Mouse (Mus musculus): ENCODE data around the gene Hagh. TPM values are rescaled to one million over a fixed set of nuclear protein-coding genes. Genes with fewer than 3 reads are reported as not detected.

Gene Hagh
- polyA plus RNA-seq, 1 experiment from 2014 or later: 86.9 TPM

DNA sequence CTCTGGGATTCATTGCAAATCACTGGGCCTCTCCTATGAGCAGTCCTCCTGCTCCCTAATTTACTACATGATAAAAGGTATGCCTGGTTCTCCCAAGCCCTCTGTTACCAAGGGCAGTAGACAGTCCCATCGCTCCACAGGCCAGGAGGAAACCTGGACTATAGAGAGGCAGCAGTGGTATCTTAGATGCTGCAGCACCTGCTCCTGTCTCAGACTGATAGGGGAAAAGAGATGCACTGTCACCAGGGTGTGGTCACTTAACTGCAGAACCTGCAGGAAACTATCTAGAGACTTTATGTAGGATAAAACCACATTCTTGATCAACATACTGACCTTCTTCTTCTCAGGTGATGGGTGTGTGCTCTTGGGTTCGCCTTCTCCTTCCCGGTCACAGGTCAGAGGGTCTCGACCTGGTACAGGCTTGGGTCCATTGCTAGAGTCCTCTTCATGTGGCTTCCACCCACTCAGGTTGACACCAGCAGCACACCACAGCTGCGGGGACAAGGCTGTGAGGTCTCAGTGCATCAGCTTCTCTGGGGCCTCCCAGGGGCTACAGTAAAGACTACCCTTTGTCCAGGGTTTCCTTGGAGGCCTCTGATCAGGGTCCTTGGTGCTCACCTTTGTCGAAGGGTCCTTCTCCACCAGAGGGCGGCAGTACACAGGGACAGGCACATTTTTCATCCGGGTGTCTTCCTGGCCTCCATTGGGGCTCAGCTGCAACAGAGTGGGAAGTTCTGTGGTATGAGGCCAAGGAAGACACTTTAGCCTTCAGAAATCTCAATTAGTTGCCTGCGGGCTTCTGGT lies 62.9 kb downstream of the Hagh start:
- no peaks in the 10 kb centered on the region for H3K9me3 ChIP-seq (ENCODE audit: control insufficient read depth, low read length)
- ATAC-seq: no peak
- WGBS: 66% methylated on average over 9 of the region's 9 CpGs

GRCm38 (mm10) chr17:24903767-24904166 lies 63.8 kb downstream of the Hagh start:
- no peaks in the 10 kb centered on the region for H3K4me1 ChIP-seq (ENCODE audit: control insufficient read depth, insufficient read depth, low read depth, low read length)
- H3K9ac ChIP-seq (ENCODE audit: low read depth, low read length): no peak overlapping the region
- no peak overlapping the region for H3K4me3 ChIP-seq (ENCODE audit: low read length)
- H3K27me3 ChIP-seq (replicated peaks; ENCODE audit: control insufficient read depth, insufficient read depth, low read length): no peaks in the 10 kb centered on the region
- ATAC-seq: no peak
- H3K36me3 ChIP-seq (ENCODE audit: control insufficient read depth, insufficient read depth, low read length): peaks cover 88% of the 10 kb centered on the region
- whole genome bisulfite sequencing: 89% methylated on average over 9 of the region's 9 CpGs
- no peak overlapping the region for H3K4me2 ChIP-seq (ENCODE audit: low read length)
- H3K9me3 ChIP-seq (ENCODE audit: control insufficient read depth, low read length): no peaks in the 10 kb centered on the region
- H3K27ac ChIP-seq (ENCODE audit: low read depth, low read length): no peak overlapping the region

More for the DNA sequence above, 62.9 kb downstream of the Hagh start:
- no peaks in the 10 kb centered on the region for H3K27me3 ChIP-seq (replicated peaks; ENCODE audit: control insufficient read depth, insufficient read depth, low read length)
- no peak overlapping the region for H3K4me3 ChIP-seq (ENCODE audit: low read length)
- no peak overlapping the region for H3K9ac ChIP-seq (ENCODE audit: low read depth, low read length)
- H3K27ac ChIP-seq (ENCODE audit: low read depth, low read length): no peak overlapping the region
- peaks cover 87% of the 10 kb centered on the region for H3K36me3 ChIP-seq (ENCODE audit: control insufficient read depth, insufficient read depth, low read length)
- no peak overlapping the region for H3K4me2 ChIP-seq (ENCODE audit: low read length)
- peaks cover 6% of the 10 kb centered on the region for H3K4me1 ChIP-seq (ENCODE audit: control insufficient read depth, insufficient read depth, low read depth, low read length)

- Histone ChIP-seq H3K36me3 (ENCODE audit: control insufficient read depth, insufficient read depth, low read length) (peaks cover 81% of the 10 kb centered on the region), H3K4me1 (ENCODE audit: control insufficient read depth, insufficient read depth, low read depth, low read length) (no peaks in the 10 kb centered on the region), H3K4me2 (ENCODE audit: low read length) (no peak overlapping the region), H3K27me3 (replicated peaks; ENCODE audit: control insufficient read depth, insufficient read depth, low read length) (no peaks in the 10 kb centered on the region), H3K4me3 (ENCODE audit: low read length) (no peak overlapping the region), H3K9me3 (ENCODE audit: control insufficient read depth, low read length) (no peaks in the 10 kb centered on the region), H3K9ac (ENCODE audit: low read depth, low read length) (no peak overlapping the region), H3K27ac (ENCODE audit: low read depth, low read length) (no peak overlapping the region)
- no peak for ATAC-seq
- WGBS: 96% methylated on average over 2 of the region's 2 CpGs
Observed at GRCm38 (mm10) chr17:24907591-24907990, 67.6 kb downstream of the Hagh start.

DNA sequence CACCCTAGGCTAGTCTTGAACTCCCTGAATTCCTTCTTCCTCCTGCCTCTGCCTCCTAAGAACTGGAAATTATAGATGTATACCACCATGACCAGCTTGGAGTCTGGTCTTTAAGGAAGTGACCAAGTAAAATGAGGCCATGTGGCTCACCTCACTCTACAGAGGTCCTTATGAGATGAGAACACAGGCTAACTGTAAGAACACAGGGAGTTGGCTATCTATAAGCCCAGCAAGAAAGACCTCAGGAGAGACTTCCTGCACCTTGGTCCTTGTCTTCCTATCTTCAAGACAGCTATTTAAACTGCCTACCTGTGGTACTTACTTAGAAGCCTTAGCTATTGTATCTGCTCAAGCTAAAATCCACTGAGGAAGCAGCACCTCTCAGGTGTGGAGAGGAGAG lies 74.0 kb downstream of the Hagh start:
- no peak overlapping the region for H3K4me2 ChIP-seq (ENCODE audit: low read length)
- H3K36me3 ChIP-seq (ENCODE audit: control insufficient read depth, insufficient read depth, low read length): peaks cover 77% of the 10 kb centered on the region
- H3K4me3 ChIP-seq (ENCODE audit: low read length): no peak overlapping the region
- ATAC-seq: no peak
- H3K9me3 ChIP-seq (ENCODE audit: control insufficient read depth, low read length): no peaks in the 10 kb centered on the region
- H3K27me3 ChIP-seq (replicated peaks; ENCODE audit: control insufficient read depth, insufficient read depth, low read length): no peaks in the 10 kb centered on the region
- no peak overlapping the region for H3K9ac ChIP-seq (ENCODE audit: low read depth, low read length)
- no peaks in the 10 kb centered on the region for H3K4me1 ChIP-seq (ENCODE audit: control insufficient read depth, insufficient read depth, low read depth, low read length)
- no peak overlapping the region for H3K27ac ChIP-seq (ENCODE audit: low read depth, low read length)

Other genes with a start within 250 kb of the Hagh start
- 65.8 and 80.9 TPM in 2 replicates for gene Tsc2, start 207.5 kb upstream of the Hagh start, polyA plus RNA-seq (2015; fragmentation: Nextera tagmentation; extraction: Ambion mirVana)
- gene Nthl1, start 207.5 kb upstream of the Hagh start, polyA plus RNA-seq (2015; fragmentation: Nextera tagmentation; extraction: Ambion mirVana): 9.6 and 9.9 TPM in 2 replicates
- 60.8 TPM in 2 replicates for gene Slc9a3r2, start 189.8 kb upstream of the Hagh start, polyA plus RNA-seq (2015; fragmentation: Nextera tagmentation; extraction: Ambion mirVana)
- 0.54 and 0.75 TPM in 2 replicates for gene Npw, start 181.7 kb upstream of the Hagh start, polyA plus RNA-seq (2015; fragmentation: Nextera tagmentation; extraction: Ambion mirVana)
- gene Zfp598, start 170.5 kb upstream of the Hagh start, polyA plus RNA-seq (2015; fragmentation: Nextera tagmentation; extraction: Ambion mirVana): 10.8 and 18.7 TPM in 2 replicates
- gene Syngr3, start 150.2 kb upstream of the Hagh start, polyA plus RNA-seq (2015; fragmentation: Nextera tagmentation; extraction: Ambion mirVana): 272 and 319 TPM in 2 replicates
- gene Gfer, start 144.0 kb upstream of the Hagh start, polyA plus RNA-seq (2015; fragmentation: Nextera tagmentation; extraction: Ambion mirVana): 35.4 and 37.3 TPM in 2 replicates
- 1.7 and 2.3 TPM in 2 replicates for gene Noxo1, start 143.9 kb upstream of the Hagh start, polyA plus RNA-seq (2015; fragmentation: Nextera tagmentation; extraction: Ambion mirVana)
- 62.4 and 69.9 TPM in 2 replicates for gene Tbl3, start 132.5 kb upstream of the Hagh start, polyA plus RNA-seq (2015; fragmentation: Nextera tagmentation; extraction: Ambion mirVana)
- not detected in 2 replicates for gene Rnf151, start 122.1 kb upstream of the Hagh start, polyA plus RNA-seq (2015; fragmentation: Nextera tagmentation; extraction: Ambion mirVana)
- gene Rps2, start 122.0 kb upstream of the Hagh start, polyA plus RNA-seq (2015; fragmentation: Nextera tagmentation; extraction: Ambion mirVana): 732 and 739 TPM in 2 replicates
- gene Ndufb10, start 115.7 kb upstream of the Hagh start, polyA plus RNA-seq (2015; fragmentation: Nextera tagmentation; extraction: Ambion mirVana): 271 and 307 TPM in 2 replicates
- 0.25 TPM in 1 of 2 replicates, not detected in the other for gene Rpl3l, start 112.3 kb upstream of the Hagh start, polyA plus RNA-seq (2015; fragmentation: Nextera tagmentation; extraction: Ambion mirVana)
- 17.5 and 18.9 TPM in 2 replicates for gene Msrb1, start 103.5 kb upstream of the Hagh start, polyA plus RNA-seq (2015; fragmentation: Nextera tagmentation; extraction: Ambion mirVana)
- gene Hs3st6, start 87.2 kb upstream of the Hagh start, polyA plus RNA-seq (2015; fragmentation: Nextera tagmentation; extraction: Ambion mirVana): 0.23 and 0.32 TPM in 2 replicates
- gene Meiob, start 35.9 kb upstream of the Hagh start, polyA plus RNA-seq (2015; fragmentation: Nextera tagmentation; extraction: Ambion mirVana): not detected in 2 replicates
- gene Fahd1, start 10.2 kb downstream of the Hagh start, polyA plus RNA-seq (2015; fragmentation: Nextera tagmentation; extraction: Ambion mirVana): 23.1 and 28.8 TPM in 2 replicates
- 0.15 TPM in 1 of 2 replicates, not detected in the other for gene Igfals, start 25.9 kb downstream of the Hagh start, polyA plus RNA-seq (2015; fragmentation: Nextera tagmentation; extraction: Ambion mirVana)
- gene Nubp2, start 46.2 kb downstream of the Hagh start, polyA plus RNA-seq (2015; fragmentation: Nextera tagmentation; extraction: Ambion mirVana): 64.1 and 65.7 TPM in 2 replicates
- gene Spsb3, start 46.5 kb downstream of the Hagh start, polyA plus RNA-seq (2015; fragmentation: Nextera tagmentation; extraction: Ambion mirVana): 88.2 and 90.4 TPM in 2 replicates
- 30.1 and 30.2 TPM in 2 replicates for gene Eme2, start 54.9 kb downstream of the Hagh start, polyA plus RNA-seq (2015; fragmentation: Nextera tagmentation; extraction: Ambion mirVana)
- 85.3 and 89.0 TPM in 2 replicates for gene Mrps34, start 55.0 kb downstream of the Hagh start, polyA plus RNA-seq (2015; fragmentation: Nextera tagmentation; extraction: Ambion mirVana)
- 88.2 and 99.9 TPM in 2 replicates for gene Nme3, start 56.4 kb downstream of the Hagh start, polyA plus RNA-seq (2015; fragmentation: Nextera tagmentation; extraction: Ambion mirVana)
- gene Mapk8ip3, start 96.8 kb downstream of the Hagh start, polyA plus RNA-seq (2015; fragmentation: Nextera tagmentation; extraction: Ambion mirVana): 90.0 and 102 TPM in 2 replicates
- gene Jpt2, start 120.5 kb downstream of the Hagh start, polyA plus RNA-seq (2015; fragmentation: Nextera tagmentation; extraction: Ambion mirVana): 82.9 and 97.9 TPM in 2 replicates
- 4.0 and 5.5 TPM in 2 replicates for gene Cramp1l, start 175.6 kb downstream of the Hagh start, polyA plus RNA-seq (2015; fragmentation: Nextera tagmentation; extraction: Ambion mirVana)
- 17.1 and 20.8 TPM in 2 replicates for gene Ift140, start 175.9 kb downstream of the Hagh start, polyA plus RNA-seq (2015; fragmentation: Nextera tagmentation; extraction: Ambion mirVana)
- gene Tmem204, start 243.4 kb downstream of the Hagh start, polyA plus RNA-seq (2015; fragmentation: Nextera tagmentation; extraction: Ambion mirVana): 13.8 and 14.1 TPM in 2 replicates

Data from hindbrain, embryonic 16.5 days (tissue).